Mouse (Mus musculus) intestine, embryonic 15.5 days (tissue): ENCODE data around the gene A230072I06Rik. TPM values are rescaled to one million over a fixed set of nuclear protein-coding genes. Genes with fewer than 3 reads are reported as not detected.

Experiments
- ATAC-seq: fragments of 200-750 bp; cut with Nextera tagmentation; 2 replicates; pipeline ENCODE4 v1.8.0; 2017; ENCODE audit warnings: moderate TSS enrichment, moderate library complexity
- H3K27ac ChIP-seq: fragments of 300-500 bp; sonication (generic); 2 replicates; pipeline ENCODE4 v1.5.1; 2015; ENCODE audit warnings: mild to moderate bottlenecking, inconsistent platforms
- H3K27me3 ChIP-seq: fragments of 300-500 bp; sonication (generic); replicated peaks from 2 replicates; pipeline ENCODE4 v1.6.1; 2015; ENCODE audit warnings: inconsistent platforms
- H3K36me3 ChIP-seq: fragments of 300-500 bp; sonication (generic); 2 replicates; pipeline ENCODE4 v1.6.1; 2015; ENCODE audit warnings: inconsistent platforms
- H3K4me1 ChIP-seq: fragments of 300-500 bp; sonication (generic); replicated peaks from 2 replicates; pipeline ENCODE4 v1.6.1; 2015; ENCODE audit warnings: inconsistent platforms
- H3K4me2 ChIP-seq: fragments of 300-500 bp; sonication (generic); replicated peaks from 2 replicates; pipeline ENCODE4 v1.6.1; 2015; ENCODE audit warnings: mild to moderate bottlenecking, inconsistent platforms
- H3K4me3 ChIP-seq: fragments of 300-500 bp; sonication (generic); replicated peaks from 2 replicates; pipeline ENCODE4 v1.5.1; 2015; ENCODE audit warnings: inconsistent platforms
- H3K9ac ChIP-seq: fragments of 300-500 bp; sonication (generic); 2 replicates; pipeline ENCODE4 v1.6.1; 2015; ENCODE audit warnings: inconsistent platforms
- H3K9me3 ChIP-seq: fragments of 300-500 bp; sonication (generic); 2 replicates; pipeline ENCODE4 v1.6.1; 2016; ENCODE audit warnings: inconsistent platforms
- WGBS: fragments of 180-500 bp; shearing (Covaris S2); methylation state at CpG from one replicate; pipeline ENCODE4 v1.1.7; 2015; 5-methylcytosine and 5-hydroxymethylcytosine counted together
- polyA plus RNA-seq: library from polyadenylated mRNA; unstranded; fragments of >200 nt; fragmentation: Nextera tagmentation; extraction: Ambion mirVana; gene quantifications from 2 replicates; pipeline ENCODE4 v1.2.1, GENCODE M21; 2015

The A230072I06Rik gene
- polyA plus RNA-seq, 1 experiment from 2014 or later, result not detected

GRCm38 (mm10) chr8:12282128-12282527 lies 3.5 kb downstream of the A230072I06Rik start:
- no peak overlapping the region for H3K27ac ChIP-seq
- H3K27me3 ChIP-seq, result no peaks in the 10 kb centered on the region
- WGBS, result 85% methylated on average over 22 of the region's 22 CpGs
- no peaks in the 10 kb centered on the region for H3K36me3 ChIP-seq
- ATAC-seq, result no peak
- H3K4me1 ChIP-seq, result peaks cover 7% of the 10 kb centered on the region; the same call in 1 of the 2 replicates
- H3K4me3 ChIP-seq, result no peak overlapping the region
- no peak overlapping the region for H3K9ac ChIP-seq
- no peak overlapping the region for H3K4me2 ChIP-seq
- H3K9me3 ChIP-seq, result no peaks in the 10 kb centered on the region

GRCm38 (mm10) chr8:12290551-12290950 lies 11.9 kb downstream of the A230072I06Rik start:
- Histone ChIP-seq H3K27ac (no peak overlapping the region), H3K4me3 (no peak overlapping the region), H3K36me3 (no peaks in the 10 kb centered on the region), H3K9me3 (no peaks in the 10 kb centered on the region), H3K4me1 (no peaks in the 10 kb centered on the region), H3K4me2 (no peak overlapping the region), H3K27me3 (no peaks in the 10 kb centered on the region), H3K9ac (no peak overlapping the region)
- no peak for ATAC-seq

- Histone ChIP-seq H3K4me3 (no peak overlapping the region), H3K4me2 (no peak overlapping the region), H3K4me1 (no peaks in the 10 kb centered on the region), H3K9ac (no peak overlapping the region), H3K9me3 (no peaks in the 10 kb centered on the region), H3K27me3 (no peaks in the 10 kb centered on the region), H3K36me3 (no peaks in the 10 kb centered on the region), H3K27ac (no peak overlapping the region)
- ATAC-seq, result no peak
- 63% methylated on average over 10 of the region's 10 CpGs for WGBS
These were observed 19.8 kb downstream of the A230072I06Rik start for GRCm38 (mm10) chr8:12298326-12298950.

- no peak overlapping the region for H3K27ac ChIP-seq
- H3K36me3 ChIP-seq, result no peaks in the 10 kb centered on the region
- no peak overlapping the region for H3K4me3 ChIP-seq
- no peaks in the 10 kb centered on the region for H3K9me3 ChIP-seq
- WGBS, result 78% methylated on average over 14 of the region's 14 CpGs
- H3K4me1 ChIP-seq, result no peaks in the 10 kb centered on the region
- ATAC-seq, result no peak
- H3K9ac ChIP-seq, result no peak overlapping the region
- H3K4me2 ChIP-seq, result no peak overlapping the region
- no peaks in the 10 kb centered on the region for H3K27me3 ChIP-seq
These were observed 23.4 kb downstream of the A230072I06Rik start for GRCm38 (mm10) chr8:12301998-12302397.

GRCm38 (mm10) chr8:12312975-12313734 lies 34.5 kb downstream of the A230072I06Rik start:
- H3K9me3 ChIP-seq, result no peaks in the 10 kb centered on the region
- no peaks in the 10 kb centered on the region for H3K36me3 ChIP-seq
- no peak overlapping the region for H3K4me3 ChIP-seq
- no peak for ATAC-seq
- H3K4me2 ChIP-seq, result no peak overlapping the region
- peaks cover 20% of the 10 kb centered on the region; the same call in 1 of the 2 replicates for H3K27me3 ChIP-seq
- no peaks in the 10 kb centered on the region for H3K4me1 ChIP-seq
- 34% methylated on average over 16 of the region's 16 CpGs for WGBS
- no peak overlapping the region for H3K9ac ChIP-seq
- no peak overlapping the region for H3K27ac ChIP-seq

GRCm38 (mm10) chr8:12314258-12314657 lies 35.6 kb downstream of the A230072I06Rik start:
- ATAC-seq, result no peak
- H3K4me2 ChIP-seq, result no peak overlapping the region

GRCm38 (mm10) chr8:12315177-12315576 lies 36.6 kb downstream of the A230072I06Rik start:
- H3K9ac ChIP-seq, result no peak overlapping the region
- H3K27ac ChIP-seq, result no peak overlapping the region
- H3K4me1 ChIP-seq, result no peaks in the 10 kb centered on the region
- H3K27me3 ChIP-seq, result peaks cover 20% of the 10 kb centered on the region; the same call in 1 of the 2 replicates
- no peak overlapping the region for H3K4me3 ChIP-seq
- WGBS, result 62% methylated on average over 5 of the region's 5 CpGs
- H3K36me3 ChIP-seq, result no peaks in the 10 kb centered on the region
- no peak overlapping the region for H3K4me2 ChIP-seq
- no peak for ATAC-seq
- no peaks in the 10 kb centered on the region for H3K9me3 ChIP-seq

More at GRCm38 (mm10) chr8:12314258-12314657, 35.6 kb downstream of the A230072I06Rik start:
- Histone ChIP-seq H3K4me1 (no peaks in the 10 kb centered on the region), H3K27ac (no peak overlapping the region), H3K9ac (no peak overlapping the region), H3K36me3 (no peaks in the 10 kb centered on the region), H3K27me3 (peaks cover 20% of the 10 kb centered on the region; the same call in 1 of the 2 replicates), H3K4me3 (no peak overlapping the region), H3K9me3 (no peaks in the 10 kb centered on the region)
- WGBS, result 63% methylated on average over 11 of the region's 11 CpGs

GRCm38 (mm10) chr8:12319755-12320455 lies 41.3 kb downstream of the A230072I06Rik start:
- Histone ChIP-seq H3K4me1 (no peaks in the 10 kb centered on the region), H3K27ac (no peak overlapping the region), H3K9ac (no peak overlapping the region), H3K27me3 (peaks cover 11% of the 10 kb centered on the region; the same call in 1 of the 2 replicates), H3K36me3 (no peaks in the 10 kb centered on the region), H3K9me3 (no peaks in the 10 kb centered on the region), H3K4me3 (no peak overlapping the region), H3K4me2 (no peak overlapping the region)
- 60% methylated on average over 11 of the region's 11 CpGs for WGBS
- ATAC-seq, result peak; percentile 58; the same call in 1 of the 2 replicates

- Histone ChIP-seq H3K36me3 (no peaks in the 10 kb centered on the region), H3K9me3 (no peaks in the 10 kb centered on the region), H3K4me2 (no peak overlapping the region), H3K27me3 (peaks cover 3% of the 10 kb centered on the region; the same call in 1 of the 2 replicates), H3K4me3 (no peak overlapping the region), H3K9ac (no peak overlapping the region), H3K27ac (no peak overlapping the region), H3K4me1 (no peaks in the 10 kb centered on the region)
- ATAC-seq, result no peak
- 62% methylated on average over 6 of the region's 6 CpGs for WGBS
These were observed 43.5 kb downstream of the A230072I06Rik start for GRCm38 (mm10) chr8:12322071-12322470.

- Histone ChIP-seq H3K4me3 (no peak overlapping the region), H3K4me2 (no peak overlapping the region), H3K36me3 (no peaks in the 10 kb centered on the region), H3K4me1 (0 out of 2 replicates have a peak, but pooled peaks cover 5% of the 10 kb centered on the region), H3K9ac (no peak overlapping the region), H3K9me3 (no peaks in the 10 kb centered on the region), H3K27me3 (peaks cover 3% of the 10 kb centered on the region), H3K27ac (no peak overlapping the region)
- 75% methylated on average over 3 of the region's 3 CpGs for WGBS
- no peak for ATAC-seq
These were observed 44.6 kb downstream of the A230072I06Rik start for GRCm38 (mm10) chr8:12323238-12323637.

- Histone ChIP-seq H3K36me3 (no peaks in the 10 kb centered on the region), H3K27ac (no peak overlapping the region), H3K4me2 (no peak overlapping the region), H3K9me3 (no peaks in the 10 kb centered on the region), H3K27me3 (peaks cover 3% of the 10 kb centered on the region), H3K4me3 (no peak overlapping the region), H3K9ac (no peak overlapping the region), H3K4me1 (0 out of 2 replicates have a peak, but pooled peaks cover 5% of the 10 kb centered on the region)
- ATAC-seq, result no peak
- WGBS, result 61% methylated on average over 10 of the region's 10 CpGs
These were observed 45.9 kb downstream of the A230072I06Rik start for GRCm38 (mm10) chr8:12324561-12324960.

GRCm38 (mm10) chr8:12324991-12325601 lies 46.5 kb downstream of the A230072I06Rik start:
- peaks cover 3% of the 10 kb centered on the region for H3K27me3 ChIP-seq
- no peaks in the 10 kb centered on the region for H3K36me3 ChIP-seq
- no peak overlapping the region for H3K4me2 ChIP-seq
- no peak overlapping the region for H3K27ac ChIP-seq
- H3K9me3 ChIP-seq, result no peaks in the 10 kb centered on the region
- 0 out of 2 replicates have a peak, but pooled peaks cover 5% of the 10 kb centered on the region for H3K4me1 ChIP-seq
- H3K4me3 ChIP-seq, result no peak overlapping the region
- ATAC-seq, result no peak
- WGBS, result 37% methylated on average over 16 of the region's 16 CpGs
- no peak overlapping the region for H3K9ac ChIP-seq
